Mouse (Mus musculus): Measurements from ENCODE around the gene Llcfc1. TPM values are rescaled to one million over a fixed set of nuclear protein-coding genes. Genes with fewer than 3 reads are reported as not detected.

The Llcfc1 gene
- polyA plus RNA-seq, 1 experiment from 2014 or later, result not detected

- DNase-seq (ENCODE audit: low spot score), result no peak
- Histone ChIP-seq H3K27ac (ENCODE audit: low read depth) (no peak overlapping the region), H3K4me2 (ENCODE audit: low read length) (no peak overlapping the region), H3K9me3 (ENCODE audit: control insufficient read depth, low read length) (no peaks in the 10 kb centered on the region), H3K9ac (ENCODE audit: low read length) (no peak overlapping the region), H3K36me3 (ENCODE audit: control insufficient read depth, insufficient read depth, low read length) (no peaks in the 10 kb centered on the region), H3K4me1 (replicated peaks; ENCODE audit: control insufficient read depth, insufficient read depth, low read length) (no peaks in the 10 kb centered on the region), H3K27me3 (replicated peaks; ENCODE audit: control insufficient read depth, insufficient read depth, low read length) (no peaks in the 10 kb centered on the region), H3K4me3 (ENCODE audit: low read depth, low read length) (no peak overlapping the region)
- WGBS, result 85% methylated on average over 3 of the region's 3 CpGs
- no peak for ATAC-seq (replicated peaks; ENCODE audit: low FRiP score, low TSS enrichment, low read depth)
These were observed 38.0 kb upstream of the Llcfc1 start for GRCm38 (mm10) chr6:41646220-41646619.

GRCm38 (mm10) chr6:41646672-41647071 lies 37.6 kb upstream of the Llcfc1 start:
- H3K27me3 ChIP-seq (replicated peaks; ENCODE audit: control insufficient read depth, insufficient read depth, low read length), result no peaks in the 10 kb centered on the region
- DNase-seq (ENCODE audit: low spot score) (no peak), ATAC-seq (replicated peaks; ENCODE audit: low FRiP score, low TSS enrichment, low read depth) (no peak)
- H3K36me3 ChIP-seq (ENCODE audit: control insufficient read depth, insufficient read depth, low read length), result no peaks in the 10 kb centered on the region
- H3K4me2 ChIP-seq (ENCODE audit: low read length), result no peak overlapping the region
- no peak overlapping the region for H3K4me3 ChIP-seq (ENCODE audit: low read depth, low read length)
- no peaks in the 10 kb centered on the region for H3K9me3 ChIP-seq (ENCODE audit: control insufficient read depth, low read length)
- H3K27ac ChIP-seq (ENCODE audit: low read depth), result no peak overlapping the region
- no peak overlapping the region for H3K9ac ChIP-seq (ENCODE audit: low read length)
- H3K4me1 ChIP-seq (replicated peaks; ENCODE audit: control insufficient read depth, insufficient read depth, low read length), result no peaks in the 10 kb centered on the region

- Histone ChIP-seq H3K36me3 (ENCODE audit: control insufficient read depth, insufficient read depth, low read length) (no peaks in the 10 kb centered on the region), H3K27me3 (replicated peaks; ENCODE audit: control insufficient read depth, insufficient read depth, low read length) (no peaks in the 10 kb centered on the region), H3K9ac (ENCODE audit: low read length) (no peak overlapping the region), H3K4me1 (replicated peaks; ENCODE audit: control insufficient read depth, insufficient read depth, low read length) (no peaks in the 10 kb centered on the region), H3K4me3 (ENCODE audit: low read depth, low read length) (no peak overlapping the region), H3K4me2 (ENCODE audit: low read length) (no peak overlapping the region), H3K27ac (ENCODE audit: low read depth) (no peak overlapping the region), H3K9me3 (ENCODE audit: control insufficient read depth, low read length) (no peaks in the 10 kb centered on the region)
- DNase-seq (ENCODE audit: low spot score) (no peak), ATAC-seq (replicated peaks; ENCODE audit: low FRiP score, low TSS enrichment, low read depth) (no peak)
- 94% methylated on average over 5 of the region's 5 CpGs for WGBS
These were observed 31.1 kb upstream of the Llcfc1 start for GRCm38 (mm10) chr6:41653173-41653572.

- H3K9ac ChIP-seq (ENCODE audit: low read length), result no peak overlapping the region
- no peak overlapping the region for H3K4me2 ChIP-seq (ENCODE audit: low read length)
- DNase-seq (ENCODE audit: low spot score), result no peak
- no peak overlapping the region for H3K27ac ChIP-seq (ENCODE audit: low read depth)
- H3K9me3 ChIP-seq (ENCODE audit: control insufficient read depth, low read length), result no peaks in the 10 kb centered on the region
- no peaks in the 10 kb centered on the region for H3K27me3 ChIP-seq (replicated peaks; ENCODE audit: control insufficient read depth, insufficient read depth, low read length)
- no peaks in the 10 kb centered on the region for H3K4me1 ChIP-seq (replicated peaks; ENCODE audit: control insufficient read depth, insufficient read depth, low read length)
- ATAC-seq (replicated peaks; ENCODE audit: low FRiP score, low TSS enrichment, low read depth), result no peak
- no peak overlapping the region for H3K4me3 ChIP-seq (ENCODE audit: low read depth, low read length)
- WGBS, result 82% methylated on average over 8 of the region's 8 CpGs
- no peaks in the 10 kb centered on the region for H3K36me3 ChIP-seq (ENCODE audit: control insufficient read depth, insufficient read depth, low read length)
These were observed 29.6 kb upstream of the Llcfc1 start for GRCm38 (mm10) chr6:41654648-41655047.

- H3K27ac ChIP-seq (ENCODE audit: low read depth), result no peak overlapping the region
- H3K27me3 ChIP-seq (replicated peaks; ENCODE audit: control insufficient read depth, insufficient read depth, low read length), result no peaks in the 10 kb centered on the region
- ATAC-seq (replicated peaks; ENCODE audit: low FRiP score, low TSS enrichment, low read depth) (no peak), DNase-seq (ENCODE audit: low spot score) (no peak)
- H3K36me3 ChIP-seq (ENCODE audit: control insufficient read depth, insufficient read depth, low read length), result no peaks in the 10 kb centered on the region
- H3K9ac ChIP-seq (ENCODE audit: low read length), result no peak overlapping the region
- H3K4me2 ChIP-seq (ENCODE audit: low read length), result no peak overlapping the region
- WGBS, result 59% methylated on average over 1 of the region's 1 CpGs
- H3K9me3 ChIP-seq (ENCODE audit: control insufficient read depth, low read length), result no peaks in the 10 kb centered on the region
- no peaks in the 10 kb centered on the region for H3K4me1 ChIP-seq (replicated peaks; ENCODE audit: control insufficient read depth, insufficient read depth, low read length)
- no peak overlapping the region for H3K4me3 ChIP-seq (ENCODE audit: low read depth, low read length)
These were observed 25.7 kb upstream of the Llcfc1 start for GRCm38 (mm10) chr6:41658487-41658886.

- no peak overlapping the region for H3K4me2 ChIP-seq (ENCODE audit: low read length)
- no peaks in the 10 kb centered on the region for H3K36me3 ChIP-seq (ENCODE audit: control insufficient read depth, insufficient read depth, low read length)
- no peak for ATAC-seq (replicated peaks; ENCODE audit: low FRiP score, low TSS enrichment, low read depth)
- no peak overlapping the region for H3K27ac ChIP-seq (ENCODE audit: low read depth)
- 31% methylated on average over 2 of the region's 2 CpGs for WGBS
- H3K4me1 ChIP-seq (replicated peaks; ENCODE audit: control insufficient read depth, insufficient read depth, low read length), result no peaks in the 10 kb centered on the region
- no peak for DNase-seq (ENCODE audit: low spot score)
- no peaks in the 10 kb centered on the region for H3K9me3 ChIP-seq (ENCODE audit: control insufficient read depth, low read length)
- no peak overlapping the region for H3K9ac ChIP-seq (ENCODE audit: low read length)
- H3K4me3 ChIP-seq (ENCODE audit: low read depth, low read length), result no peak overlapping the region
- no peaks in the 10 kb centered on the region for H3K27me3 ChIP-seq (replicated peaks; ENCODE audit: control insufficient read depth, insufficient read depth, low read length)
These were observed 21.9 kb upstream of the Llcfc1 start for GRCm38 (mm10) chr6:41662320-41662719.

- H3K27me3 ChIP-seq (replicated peaks; ENCODE audit: control insufficient read depth, insufficient read depth, low read length), result no peaks in the 10 kb centered on the region
- no peaks in the 10 kb centered on the region for H3K36me3 ChIP-seq (ENCODE audit: control insufficient read depth, insufficient read depth, low read length)
- H3K9me3 ChIP-seq (ENCODE audit: control insufficient read depth, low read length), result no peaks in the 10 kb centered on the region
- ATAC-seq (replicated peaks; ENCODE audit: low FRiP score, low TSS enrichment, low read depth), result no peak
- no peak for DNase-seq (ENCODE audit: low spot score)
- H3K4me2 ChIP-seq (ENCODE audit: low read length), result no peak overlapping the region
- no peaks in the 10 kb centered on the region for H3K4me1 ChIP-seq (replicated peaks; ENCODE audit: control insufficient read depth, insufficient read depth, low read length)
- H3K4me3 ChIP-seq (ENCODE audit: low read depth, low read length), result no peak overlapping the region
- H3K27ac ChIP-seq (ENCODE audit: low read depth), result no peak overlapping the region
- 90% methylated on average over 2 of the region's 2 CpGs for WGBS
- H3K9ac ChIP-seq (ENCODE audit: low read length), result no peak overlapping the region
These were observed 7.7 kb upstream of the Llcfc1 start for GRCm38 (mm10) chr6:41676530-41676929.

- no peak for ATAC-seq (replicated peaks; ENCODE audit: low FRiP score, low TSS enrichment, low read depth)
- no peaks in the 10 kb centered on the region for H3K4me1 ChIP-seq (replicated peaks; ENCODE audit: control insufficient read depth, insufficient read depth, low read length)
- no peak within 1 kb of the TSS for H3K9ac ChIP-seq (ENCODE audit: low read length)
- H3K9me3 ChIP-seq (ENCODE audit: control insufficient read depth, low read length), result no peaks in the 10 kb centered on the region
- H3K27me3 ChIP-seq (replicated peaks; ENCODE audit: control insufficient read depth, insufficient read depth, low read length), result no peaks in the 10 kb centered on the region
- no peak for DNase-seq (ENCODE audit: low spot score)
- H3K36me3 ChIP-seq (ENCODE audit: control insufficient read depth, insufficient read depth, low read length), result no peaks in the 10 kb centered on the region
- WGBS, result 81% methylated on average over 1 of the region's 1 CpGs
- no peak within 1 kb of the TSS for H3K4me3 ChIP-seq (ENCODE audit: low read depth, low read length)
- H3K4me2 ChIP-seq (ENCODE audit: low read length), result no peak within 1 kb of the TSS
- no peak within 1 kb of the TSS for H3K27ac ChIP-seq (ENCODE audit: low read depth)
These were observed 3.6 kb upstream of the Llcfc1 start, which contains the start of gene Trpv5 for GRCm38 (mm10) chr6:41680669-41681068. Gene Trpv5, minus strand, starts transcription at chr6:41680769.

- DNase-seq (ENCODE audit: low spot score), result no peak
- Histone ChIP-seq H3K4me3 (ENCODE audit: low read depth, low read length) (no peak overlapping the region), H3K4me2 (ENCODE audit: low read length) (no peak overlapping the region), H3K27ac (ENCODE audit: low read depth) (no peak overlapping the region), H3K4me1 (replicated peaks; ENCODE audit: control insufficient read depth, insufficient read depth, low read length) (no peaks in the 10 kb centered on the region), H3K9me3 (ENCODE audit: control insufficient read depth, low read length) (no peaks in the 10 kb centered on the region), H3K27me3 (replicated peaks; ENCODE audit: control insufficient read depth, insufficient read depth, low read length) (no peaks in the 10 kb centered on the region), H3K9ac (ENCODE audit: low read length) (no peak overlapping the region), H3K36me3 (ENCODE audit: control insufficient read depth, insufficient read depth, low read length) (no peaks in the 10 kb centered on the region)
- 76% methylated on average over 5 of the region's 5 CpGs for WGBS
- ATAC-seq (replicated peaks; ENCODE audit: low FRiP score, low TSS enrichment, low read depth), result no peak
These were observed 2.6 kb upstream of the Llcfc1 start for GRCm38 (mm10) chr6:41681656-41682055.
